ENCODE assay signal across 40 mouse cellular contexts in genomic region chr3:20295546-20295945, GRCm38 (mm10). TPM values are rescaled to one million over a fixed set of nuclear protein-coding genes. Genes with fewer than 3 reads are reported as not detected.
"Had no signal": no experiment of that assay in that cellular context is flagged by ENCODE, and none has a peak within 500 bp of the region (broad histone marks: within the 10 kb centered on the region; RNA-seq: fewer than 3 reads in every experiment).

No protein-coding gene starts in this region.

- DNase-seq: heart, postnatal 10 days; heart, postnatal 14 days; heart, postnatal 36 days; heart, postnatal 4 days; kidney, adult 11 months; kidney, adult 18-20 months; kidney, adult 8-10 months; kidney, adult 9 months; kidney, postnatal 10 days; kidney, postnatal 14 days; kidney, postnatal 25 days; kidney, postnatal 36 days; kidney, postnatal 4 days; layer of hippocampus, adult 9-11 months had no signal

- H3K27me3 ChIP-seq: heart, embryonic 12.5 days; heart, embryonic 13.5 days; heart, embryonic 15.5 days; hindbrain, embryonic 12.5 days; hindbrain, embryonic 13.5 days; hindbrain, embryonic 15.5 days; intestine, embryonic 15.5 days; kidney, embryonic 15.5 days had no signal

- H3K4me1 ChIP-seq: heart, embryonic 12.5 days; heart, embryonic 13.5 days; heart, embryonic 15.5 days; hindbrain, embryonic 10.5 days; hindbrain, embryonic 12.5 days; hindbrain, embryonic 13.5 days; hindbrain, embryonic 15.5 days; intestine, embryonic 15.5 days; kidney, embryonic 15.5 days had no signal

- H3K4me3 ChIP-seq: heart, embryonic 12.5 days; heart, embryonic 13.5 days; heart, embryonic 15.5 days; hindbrain, embryonic 10.5 days; hindbrain, embryonic 12.5 days; hindbrain, embryonic 13.5 days; hindbrain, embryonic 15.5 days; intestine, embryonic 15.5 days; kidney, embryonic 15.5 days; layer of hippocampus, adult 2 months; left cerebral cortex, adult 2 months had no signal

- H3K36me3 ChIP-seq: heart, embryonic 12.5 days; heart, embryonic 13.5 days; heart, embryonic 15.5 days; hindbrain, embryonic 10.5 days; hindbrain, embryonic 12.5 days; hindbrain, embryonic 13.5 days; hindbrain, embryonic 15.5 days; intestine, embryonic 15.5 days; kidney, embryonic 15.5 days had no signal

- H3K27ac ChIP-seq: heart, embryonic 13.5 days; heart, embryonic 15.5 days; hindbrain, embryonic 10.5 days; hindbrain, embryonic 12.5 days; hindbrain, embryonic 13.5 days; hindbrain, embryonic 14.5 days; hindbrain, embryonic 15.5 days; hindbrain, postnatal 0 days; intestine, embryonic 15.5 days; kidney, embryonic 15.5 days; kidney, postnatal 0 days; layer of hippocampus, adult 2 months; left cerebral cortex, adult 2 months had no signal

- H3K9me3 ChIP-seq: heart, embryonic 12.5 days; heart, embryonic 15.5 days; hindbrain, embryonic 10.5 days; hindbrain, embryonic 12.5 days; hindbrain, embryonic 13.5 days; hindbrain, embryonic 15.5 days; intestine, embryonic 15.5 days; kidney, embryonic 15.5 days had no signal

- ATAC-seq: hindbrain, embryonic 16.5 days; hindbrain, postnatal 0 days; intestine, embryonic 15.5 days; intestine, embryonic 16.5 days; intestine, postnatal 0 days had no signal

- H3K9ac ChIP-seq: heart, embryonic 12.5 days; heart, embryonic 13.5 days; heart, embryonic 15.5 days; hindbrain, embryonic 12.5 days; hindbrain, embryonic 13.5 days; hindbrain, embryonic 14.5 days; hindbrain, embryonic 15.5 days; intestine, embryonic 15.5 days; kidney, embryonic 15.5 days had no signal

RNA-seq across cellular contexts. Expression of gene Cpb1, which starts 20.0 kb away (rescaled TPM):
- total RNA-seq: heart, postnatal 10 days; heart, postnatal 14 days; heart, postnatal 25 days; heart, postnatal 36 days; heart, postnatal 4 days; hematopoietic stem cell, adult 5-6 weeks; layer of hippocampus, adult 2 months; layer of hippocampus, postnatal 14 days; layer of hippocampus, postnatal 25 days; left cerebral cortex, adult 2 months had no signal
- polyA plus RNA-seq: heart, embryonic 11.5 days; heart, embryonic 12.5 days; hindbrain, embryonic 11.5 days; inflammation-experienced regulatory T-cells, adult 6 months had no signal

RNA-seq across cellular contexts. Expression of gene Cpa3, which starts 53.6 kb away (rescaled TPM):
- total RNA-seq: layer of hippocampus, adult 18-20 months; left cerebral cortex, adult 18-20 months; left cerebral cortex, adult 2 months had no signal
- polyA plus RNA-seq: hindbrain, embryonic 10.5 days; hindbrain, embryonic 16.5 days had no signal
